ENCODE assay signal across 17 mouse cellular contexts in genomic region chr5:24404594-24405360, GRCm38 (mm10). TPM values are rescaled to one million over a fixed set of nuclear protein-coding genes. Genes with fewer than 3 reads are reported as not detected.
DNase-seq lines count a peak whose midpoint lies in the region; ATAC-seq and TF ChIP-seq lines count a peak whose summit lies in the region.
"Had no signal": no experiment of that assay in that cellular context is flagged by ENCODE, and none has a peak within 500 bp of the region (broad histone marks: within the 10 kb centered on the region; RNA-seq: fewer than 3 reads in every experiment).

No protein-coding gene starts in this region.

- peaks cover 11% of the 10 kb centered on the region for H3K36me3 ChIP-seq in C2C12 (ENCODE audit: control insufficient read depth, insufficient read depth)

- no peak overlapping the region for H3ac ChIP-seq in C2C12 (ENCODE audit: control insufficient read depth, insufficient read length, low read depth)

- H3K79me3 ChIP-seq in C2C12 (ENCODE audit: low read depth), result no peaks in the 10 kb centered on the region

- peak; percentile 83 for DNase-seq in layer of hippocampus, adult 9-11 months
- DNase-seq in layer of hippocampus, adult 9-10 months (ENCODE audit: low spot score), result no peak
- peak; percentile 79 for DNase-seq in NIH3T3 (ENCODE audit: low read depth)
- no peak for DNase-seq in lung, postnatal 14 days
- DNase-seq in spleen, postnatal 10 days (ENCODE audit: low spot score in 2 of 2), result no peak
- DNase-seq in urinary bladder, postnatal 14 days (ENCODE audit: low spot score), result no peak
- DNase-seq: cerebellum, adult 11-12 months; gastrocnemius, postnatal 14 days; midbrain, embryonic 14.5 days had no signal

- ATAC-seq in erythroid progenitor cell, adult 5-6 weeks (replicated peaks; ENCODE audit: low FRiP score, poor library complexity, severe bottlenecking), result 0 out of 2 replicates have a peak, but pooled peaks have one; percentile 60

- TF ChIP-seq CTCF in C2C12 (IDR thresholded peaks at IDR 0.05; ENCODE audit: control insufficient read depth, insufficient read depth, insufficient read length), result no peak

- no peak overlapping the region for H3K4me3 ChIP-seq in C2C12 (ENCODE audit: insufficient read depth, poor library complexity, severe bottlenecking)
- H3K4me3 ChIP-seq: embryonic facial prominence, embryonic 12.5 days; forebrain, embryonic 10.5 days; hindbrain, embryonic 12.5 days; lung, embryonic 15.5 days had no signal

- no peaks in the 10 kb centered on the region for H3K79me2 ChIP-seq in C2C12 (ENCODE audit: control insufficient read depth, insufficient read depth)

- H3K27me3 ChIP-seq in C2C12 (ENCODE audit: control insufficient read depth, insufficient read depth, insufficient read length), result no peaks in the 10 kb centered on the region
- H3K27me3 ChIP-seq: embryonic facial prominence, embryonic 12.5 days; hindbrain, embryonic 12.5 days; lung, embryonic 15.5 days had no signal

TF ChIP-seq in C2C12, 6 proteins besides CTCF, POLR2A, EP300 and RAD21:
- peak; percentile 43 for TF ChIP-seq CEBPB (IDR thresholded peaks at IDR 0.05; ENCODE audit: low read depth)
- no peak for TF ChIP-seq MYOD1 (IDR thresholded peaks at IDR 0.05; ENCODE audit: control insufficient read depth, insufficient read length, low read depth)
- peak; percentile 29 for TF ChIP-seq FOSL1 (IDR thresholded peaks at IDR 0.05; ENCODE audit: insufficient read depth, low read length, poor library complexity, severe bottlenecking)

RNA-seq across cellular contexts. Expression of gene Asic3, which starts 8.4 kb away (rescaled TPM):
- polyA plus RNA-seq in C2C12 (2012; fragmentation: generic; extraction: Trizol), result 0.19 TPM
- total RNA-seq in erythroid progenitor cell, adult 5-6 weeks (2015; ENCODE audit: low replicate concordance), result not detected in 2 replicates
- not detected in 2 replicates for total RNA-seq in erythroid progenitor cell, adult 5-6 weeks (2017; ENCODE audit: low replicate concordance)
- total RNA-seq: left cerebral cortex, postnatal 14 days had no signal
- polyA plus RNA-seq: forebrain, embryonic 10.5 days; intestine, embryonic 14.5 days; midbrain, embryonic 14.5 days had no signal

RNA-seq across cellular contexts. Expression of gene Abcb8, which starts 11.3 kb away (rescaled TPM):
- 25.1 TPM for polyA plus RNA-seq in C2C12 (2012; fragmentation: generic; extraction: Trizol)
- 11.9 TPM in 1 of 2 replicates, not detected in the other for total RNA-seq in erythroid progenitor cell, adult 5-6 weeks (2015; ENCODE audit: low replicate concordance)
- 1.7 and 8.0 TPM in 2 replicates for total RNA-seq in erythroid progenitor cell, adult 5-6 weeks (2017; ENCODE audit: low replicate concordance)

RNA-seq across cellular contexts. Expression of gene Atg9b, which starts 12.8 kb away (rescaled TPM):
- 0.48 TPM for polyA plus RNA-seq in C2C12 (2012; fragmentation: generic; extraction: Trizol)
- not detected in 2 replicates for total RNA-seq in erythroid progenitor cell, adult 5-6 weeks (2015; ENCODE audit: low replicate concordance)
- not detected in 2 replicates for total RNA-seq in erythroid progenitor cell, adult 5-6 weeks (2017; ENCODE audit: low replicate concordance)

RNA-seq across cellular contexts. Expression of gene Cdk5, which starts 18.6 kb away (rescaled TPM):
- 33.4 TPM for polyA plus RNA-seq in C2C12 (2012; fragmentation: generic; extraction: Trizol)
- 6.3 and 10.8 TPM in 2 replicates for total RNA-seq in erythroid progenitor cell, adult 5-6 weeks (2015; ENCODE audit: low replicate concordance)
- total RNA-seq in erythroid progenitor cell, adult 5-6 weeks (2017; ENCODE audit: low replicate concordance), result 1.7 and 3.7 TPM in 2 replicates

RNA-seq across cellular contexts. Expression of gene Slc4a2, which starts 18.9 kb away (rescaled TPM):
- 76.4 TPM for polyA plus RNA-seq in C2C12 (2012; fragmentation: generic; extraction: Trizol)
- 16.6 and 44.4 TPM in 2 replicates for total RNA-seq in erythroid progenitor cell, adult 5-6 weeks (2015; ENCODE audit: low replicate concordance)
- 14.1 and 50.6 TPM in 2 replicates for total RNA-seq in erythroid progenitor cell, adult 5-6 weeks (2017; ENCODE audit: low replicate concordance)

Comparison
In these comparisons a context has a peak if more than half of its experiments do, and no peak if none do; other contexts are left out.
1. DNase-seq: peak in layer of hippocampus, adult 9-11 months (single experiment) and NIH3T3 (single experiment); none in layer of hippocampus, adult 9-10 months (single experiment), lung, postnatal 14 days (single experiment), spleen, postnatal 10 days (0 of 2) and urinary bladder, postnatal 14 days (single experiment).